Mouse (Mus musculus): ENCODE data around the gene Rnpepl1. TPM values are rescaled to one million over a fixed set of nuclear protein-coding genes. Genes with fewer than 3 reads are reported as not detected.
"Not testable (repeated sequence)": the region's sequence is repeated elsewhere in the genome, so short reads cannot be mapped to it uniquely, and the experiment has no call there.

Gene Rnpepl1
- polyA plus RNA-seq, 1 experiment from 2014 or later, result 34.7 TPM

DNA sequence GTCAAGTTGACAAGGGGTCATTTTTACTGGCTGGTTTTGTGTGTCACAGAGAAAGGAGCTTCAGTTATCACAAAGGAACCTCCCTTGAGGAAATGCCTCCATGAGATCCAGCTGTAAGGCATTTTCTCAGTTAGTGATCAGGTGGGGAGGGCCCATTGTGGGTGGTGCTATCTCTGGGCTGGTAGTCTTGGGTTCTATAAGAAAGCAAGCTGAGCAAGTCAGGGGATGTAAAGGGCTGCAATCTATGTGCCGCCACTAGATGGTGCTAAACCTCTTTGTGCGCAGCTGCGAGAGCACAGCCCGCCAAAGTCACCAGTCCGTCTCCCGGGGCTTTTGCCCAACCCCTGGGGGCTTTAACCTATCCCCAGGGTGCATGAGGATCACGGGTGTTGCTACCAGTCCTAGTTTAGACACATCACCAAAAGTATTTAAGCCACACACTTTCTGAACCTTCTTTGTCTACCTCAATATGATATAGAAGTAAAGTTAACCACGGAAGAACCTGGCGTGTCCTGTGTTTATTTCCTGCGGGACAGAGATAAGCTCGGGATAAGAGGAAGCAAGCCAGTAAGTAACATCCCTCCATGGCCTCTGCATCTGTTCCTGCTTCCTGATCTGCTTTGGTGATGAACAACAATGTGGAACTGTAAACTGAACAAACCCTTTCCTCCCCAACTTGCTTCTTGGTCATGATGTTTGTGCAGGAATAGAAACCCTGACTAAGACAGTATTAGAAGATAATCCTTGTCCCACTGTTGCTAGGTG lies 46.2 kb downstream of the Rnpepl1 start:
- H3K27ac ChIP-seq; H3K9me3 ChIP-seq (replicated peaks); H3K4me1 ChIP-seq; ATAC-seq (ENCODE audit: low FRiP score); H3K27me3 ChIP-seq; H3K36me3 ChIP-seq; H3K9ac ChIP-seq; H3K4me3 ChIP-seq: not testable (repeated sequence)
- WGBS, result 10% methylated on average over 11 of the region's 11 CpGs
- peak overlapping the region; percentile 37 for H3K4me2 ChIP-seq (replicated peaks)

DNA sequence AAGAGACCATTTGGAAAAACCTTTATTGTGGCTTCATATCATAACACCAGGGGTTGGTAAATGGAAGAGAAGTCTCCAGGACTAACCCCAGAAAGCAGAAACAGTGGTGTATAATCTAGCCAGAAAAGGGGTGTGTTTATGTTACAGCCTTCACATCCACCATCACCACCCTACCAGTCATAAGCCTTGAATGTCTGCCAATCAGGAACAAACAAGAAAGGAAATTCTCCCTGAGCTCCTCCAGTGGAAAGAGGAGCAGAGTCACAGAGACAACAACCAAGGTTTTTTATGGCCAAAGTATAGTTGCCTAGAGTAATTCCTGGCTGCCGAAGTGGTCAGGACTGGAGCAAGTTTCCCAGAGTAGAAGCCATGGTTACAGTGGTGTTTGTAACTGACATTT lies 48.4 kb downstream of the Rnpepl1 start:
- Histone ChIP-seq H3K27me3 (no peaks in the 10 kb centered on the region), H3K9ac (no peak overlapping the region), H3K36me3 (no peaks in the 10 kb centered on the region), H3K4me2 (replicated peaks) (no peak overlapping the region), H3K4me1 (no peaks in the 10 kb centered on the region), H3K9me3 (replicated peaks) (no peaks in the 10 kb centered on the region), H3K27ac (no peak overlapping the region), H3K4me3 (no peak overlapping the region)
- no peak for ATAC-seq (ENCODE audit: low FRiP score)
- 79% methylated on average over 1 of the region's 1 CpGs for WGBS

- not testable (repeated sequence) for H3K9ac ChIP-seq; H3K36me3 ChIP-seq; H3K9me3 ChIP-seq (replicated peaks); H3K27me3 ChIP-seq; H3K27ac ChIP-seq; ATAC-seq (ENCODE audit: low FRiP score); H3K4me2 ChIP-seq (replicated peaks); H3K4me3 ChIP-seq; H3K4me1 ChIP-seq
- WGBS, result 92% methylated on average over 6 of the region's 6 CpGs
Measured at GRCm38 (mm10) chr1:92970791-92971190, 60.2 kb downstream of the Rnpepl1 start.

- no peak for ATAC-seq (ENCODE audit: low FRiP score)
- WGBS, result 88% methylated on average over 7 of the region's 7 CpGs
Measured at GRCm38 (mm10) chr1:92971879-92972795, 61.6 kb downstream of the Rnpepl1 start.

DNA sequence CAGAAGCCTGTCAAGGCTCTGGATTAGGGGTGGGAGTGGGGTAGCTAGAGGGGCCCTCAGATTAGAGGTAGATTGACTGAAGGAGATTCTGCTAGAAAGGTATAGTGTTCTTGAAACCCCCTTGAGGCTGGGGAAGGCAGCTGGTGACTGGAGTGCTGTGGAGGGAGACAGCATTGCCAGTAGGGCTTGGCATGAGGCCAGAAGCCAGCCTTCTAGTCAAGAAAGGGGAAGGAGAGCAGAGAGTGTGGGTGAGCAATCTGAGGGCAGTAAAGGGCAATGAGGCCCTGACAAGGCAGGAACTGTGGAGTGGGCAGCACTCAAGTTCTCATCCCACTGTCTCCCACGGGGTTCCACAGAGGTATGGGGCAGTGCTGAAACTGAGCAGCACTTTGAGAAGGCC lies 62.3 kb downstream of the Rnpepl1 start:
- Histone ChIP-seq H3K9ac (no peak overlapping the region), H3K4me2 (replicated peaks) (no peak overlapping the region), H3K4me3 (no peak overlapping the region), H3K4me1 (peaks cover 12% of the 10 kb centered on the region), H3K27me3 (no peaks in the 10 kb centered on the region; the same call in 1 of the 2 replicates), H3K36me3 (no peaks in the 10 kb centered on the region), H3K27ac (no peak overlapping the region), H3K9me3 (replicated peaks) (no peaks in the 10 kb centered on the region)
- no peak for ATAC-seq (ENCODE audit: low FRiP score)
- 95% methylated on average over 1 of the region's 1 CpGs for WGBS

More at GRCm38 (mm10) chr1:92971879-92972795, 61.6 kb downstream of the Rnpepl1 start:
- H3K4me2 ChIP-seq (replicated peaks), result no peak overlapping the region
- H3K36me3 ChIP-seq, result no peaks in the 10 kb centered on the region
- no peaks in the 10 kb centered on the region for H3K27me3 ChIP-seq
- peaks cover 12% of the 10 kb centered on the region for H3K4me1 ChIP-seq
- no peak overlapping the region for H3K9ac ChIP-seq
- no peak overlapping the region for H3K27ac ChIP-seq
- no peaks in the 10 kb centered on the region for H3K9me3 ChIP-seq (replicated peaks)
- no peak overlapping the region for H3K4me3 ChIP-seq

Other genes starting within 250 kb of the Rnpepl1 start
- gene Gpc1, start 79.1 kb upstream of the Rnpepl1 start, polyA plus RNA-seq (2016; fragmentation: Nextera tagmentation; extraction: Ambion mirVana), result 79.8 and 80.2 TPM in 2 replicates
- gene Ankmy1, start 7.9 kb upstream of the Rnpepl1 start, polyA plus RNA-seq (2016; fragmentation: Nextera tagmentation; extraction: Ambion mirVana), result 0.52 and 0.67 TPM in 2 replicates
- gene Dusp28, start 3.8 kb upstream of the Rnpepl1 start, polyA plus RNA-seq (2016; fragmentation: Nextera tagmentation; extraction: Ambion mirVana), result 11.9 and 12.9 TPM in 2 replicates
- gene Capn10, start 23.6 kb downstream of the Rnpepl1 start, polyA plus RNA-seq (2016; fragmentation: Nextera tagmentation; extraction: Ambion mirVana), result 54.7 and 56.3 TPM in 2 replicates
- 0.10 and 0.41 TPM in 2 replicates for gene Gpr35, start 40.1 kb downstream of the Rnpepl1 start, polyA plus RNA-seq (2016; fragmentation: Nextera tagmentation; extraction: Ambion mirVana)
- gene Aqp12, start 95.6 kb downstream of the Rnpepl1 start, polyA plus RNA-seq (2016; fragmentation: Nextera tagmentation; extraction: Ambion mirVana), result not detected in 2 replicates
- 145 and 146 TPM in 2 replicates for gene Kif1a, start 191.2 kb downstream of the Rnpepl1 start, polyA plus RNA-seq (2016; fragmentation: Nextera tagmentation; extraction: Ambion mirVana)
- not detected in 2 replicates for gene Agxt, start 224.5 kb downstream of the Rnpepl1 start, polyA plus RNA-seq (2016; fragmentation: Nextera tagmentation; extraction: Ambion mirVana)

All from hindbrain, embryonic 12.5 days (tissue).